Mouse (Mus musculus) spleen, adult 12 weeks (tissue): ENCODE data around the gene Rpgrip1.
"Not testable (repeated sequence)": the region's sequence is repeated elsewhere in the genome, so short reads cannot be mapped to it uniquely, and the experiment has no call there.

Experiments used
- DNase-seq: peaks from one replicate; pipeline ENCODE4 v3.0.0; 2022; ENCODE audit warnings: low spot score

The Rpgrip1 gene

DNA sequence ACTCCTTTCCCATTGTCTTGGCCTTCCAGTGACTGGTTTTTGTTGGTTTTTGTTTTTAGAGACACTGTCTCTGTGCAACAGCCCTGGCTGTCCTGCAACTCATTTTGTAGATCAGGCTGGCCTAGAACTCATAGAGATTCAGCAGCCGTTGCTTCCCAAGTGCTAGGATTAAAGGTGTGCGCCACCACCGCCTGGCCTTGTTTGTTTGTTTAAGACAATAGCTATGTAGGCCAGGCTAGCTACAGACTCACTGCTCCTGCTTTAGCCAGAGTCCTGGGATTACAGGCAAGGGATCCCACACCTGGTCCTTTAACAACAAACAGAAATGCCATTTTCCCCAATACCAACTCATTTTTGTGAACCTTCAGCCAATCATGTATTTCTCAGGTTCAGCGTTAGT is at the start of gene Rpgrip1:
TSS of gene Rpgrip1 (plus strand) at position 359 of the 400 bp plus-strand sequence.
- no peak for DNase-seq

DNA sequence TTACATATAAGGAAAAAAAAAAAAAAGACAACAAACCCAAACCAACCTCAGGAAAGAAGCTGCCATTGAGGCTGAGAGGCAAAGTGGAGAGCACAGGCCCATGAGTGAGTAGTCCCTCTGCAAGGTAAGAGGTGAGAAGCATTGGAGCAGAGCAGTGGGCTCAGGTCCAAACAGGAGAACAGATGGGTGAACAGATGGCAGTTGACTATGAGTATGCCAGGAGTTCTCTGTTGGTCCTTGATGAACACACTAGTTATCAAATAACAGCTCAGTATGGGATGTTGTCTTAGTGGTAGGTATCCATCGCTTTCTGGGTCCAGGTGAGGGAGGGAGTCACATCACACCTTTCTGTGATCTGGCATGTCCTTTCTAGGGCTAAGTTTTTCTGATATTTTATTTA is 49.7 kb upstream of the Rpgrip1 start:
- DNase-seq, result no peak

GRCm38 (mm10) chr14:52061798-52062197 is 48.7 kb upstream of the Rpgrip1 start:
- no peak for DNase-seq

- DNase-seq, result no peak
Observed at GRCm38 (mm10) chr14:52066135-52066534, 44.4 kb upstream of the Rpgrip1 start.

- DNase-seq, result no peak
Observed at GRCm38 (mm10) chr14:52071599-52072137, 38.8 kb upstream of the Rpgrip1 start.

GRCm38 (mm10) chr14:52083083-52083482 is 27.4 kb upstream of the Rpgrip1 start:
- no peak for DNase-seq

DNA sequence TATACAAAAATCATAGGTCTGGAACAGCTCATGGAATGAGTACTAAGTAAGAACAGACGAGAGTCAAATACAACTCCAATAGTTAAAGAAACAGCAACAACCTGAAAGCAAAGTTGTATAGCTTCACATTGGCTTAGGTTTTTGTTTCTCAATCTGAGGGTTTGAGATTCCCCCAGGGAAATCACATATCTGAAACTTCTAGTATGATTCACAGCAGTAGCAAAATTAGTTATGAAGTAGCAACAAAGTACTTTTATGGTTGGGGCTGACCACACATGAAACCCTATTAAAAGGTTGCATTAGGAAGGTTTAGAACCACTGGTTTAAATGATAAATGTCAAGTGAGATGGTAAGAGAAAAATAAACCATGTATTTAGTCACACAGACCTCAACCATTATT is 16.0 kb upstream of the Rpgrip1 start:
- DNase-seq, result no peak

DNA sequence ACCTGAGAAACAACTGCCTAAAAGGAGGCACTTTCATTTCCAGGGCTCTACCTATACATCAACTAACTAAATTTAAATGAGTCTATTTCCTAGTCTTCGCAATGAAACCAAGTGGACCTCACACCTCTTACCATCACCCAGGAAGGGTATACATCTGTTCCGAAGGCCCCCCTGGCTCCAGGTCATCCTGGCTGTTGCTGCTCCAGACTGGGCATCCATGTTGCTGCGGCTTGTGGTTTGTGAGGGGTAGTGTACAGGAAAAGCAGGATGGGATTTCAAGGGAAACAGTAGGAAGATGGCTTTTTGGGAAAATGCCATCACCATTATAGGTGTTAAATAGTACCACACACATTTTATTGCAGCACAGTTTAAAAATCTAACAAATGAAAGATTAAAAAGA is 13.3 kb upstream of the Rpgrip1 start:
- DNase-seq, result not testable (repeated sequence)

- not testable (repeated sequence) for DNase-seq
Observed at GRCm38 (mm10) chr14:52098387-52098786, 12.1 kb upstream of the Rpgrip1 start.

GRCm38 (mm10) chr14:52099563-52099962 is 10.9 kb upstream of the Rpgrip1 start:
- no peak for DNase-seq

GRCm38 (mm10) chr14:52100170-52100960 is 10.1 kb upstream of the Rpgrip1 start:
- no peak for DNase-seq

DNA sequence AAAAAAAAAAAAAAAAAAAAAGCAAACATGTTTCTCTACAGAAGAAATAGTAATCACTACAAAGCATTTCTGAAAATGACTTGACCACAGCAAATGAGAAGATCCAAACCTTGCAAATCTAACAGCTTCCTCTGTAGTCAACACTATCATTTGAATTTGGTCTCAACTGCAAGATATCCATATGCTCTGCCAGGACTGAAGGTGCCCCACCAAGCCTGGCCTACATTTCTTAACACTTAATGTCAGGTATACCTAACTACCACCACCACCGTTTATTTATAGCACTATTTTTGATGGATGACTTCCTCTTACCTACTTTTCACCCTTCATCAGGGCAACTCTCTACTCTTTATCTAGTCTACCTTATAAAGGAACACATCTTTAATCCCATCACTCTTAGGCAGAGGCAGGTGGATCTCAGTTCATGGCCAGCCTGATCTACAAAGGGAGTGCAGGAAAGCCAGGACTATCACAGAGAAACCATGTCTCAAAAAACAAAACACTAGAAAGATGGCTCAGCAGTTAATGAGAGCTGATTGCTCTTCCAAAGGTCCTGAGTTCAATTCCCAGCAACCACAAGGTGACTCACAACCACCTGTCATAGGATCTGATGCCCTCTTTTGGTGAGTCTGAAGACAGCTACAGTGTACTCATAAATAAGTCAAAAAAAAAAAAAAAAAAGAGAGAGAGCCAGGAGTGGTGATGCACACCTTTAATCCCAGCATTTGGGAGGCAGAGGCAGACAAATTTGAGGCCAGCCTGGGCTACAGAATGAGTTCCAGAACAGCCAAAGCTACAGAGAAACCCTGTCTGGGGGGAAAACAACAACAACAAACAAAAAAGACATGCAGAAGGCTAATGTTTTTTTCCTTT is 9.0 kb upstream of the Rpgrip1 start:
- no peak for DNase-seq

- DNase-seq, result no peak
Observed at GRCm38 (mm10) chr14:52103474-52103855, 7.0 kb upstream of the Rpgrip1 start.

- DNase-seq, result peak; percentile 99
Observed at GRCm38 (mm10) chr14:52103856-52104676, 6.4 kb upstream of the Rpgrip1 start, which contains the start of gene Hnrnpc. TSS of gene Hnrnpc (minus strand) at chr14:52104028.

DNA sequence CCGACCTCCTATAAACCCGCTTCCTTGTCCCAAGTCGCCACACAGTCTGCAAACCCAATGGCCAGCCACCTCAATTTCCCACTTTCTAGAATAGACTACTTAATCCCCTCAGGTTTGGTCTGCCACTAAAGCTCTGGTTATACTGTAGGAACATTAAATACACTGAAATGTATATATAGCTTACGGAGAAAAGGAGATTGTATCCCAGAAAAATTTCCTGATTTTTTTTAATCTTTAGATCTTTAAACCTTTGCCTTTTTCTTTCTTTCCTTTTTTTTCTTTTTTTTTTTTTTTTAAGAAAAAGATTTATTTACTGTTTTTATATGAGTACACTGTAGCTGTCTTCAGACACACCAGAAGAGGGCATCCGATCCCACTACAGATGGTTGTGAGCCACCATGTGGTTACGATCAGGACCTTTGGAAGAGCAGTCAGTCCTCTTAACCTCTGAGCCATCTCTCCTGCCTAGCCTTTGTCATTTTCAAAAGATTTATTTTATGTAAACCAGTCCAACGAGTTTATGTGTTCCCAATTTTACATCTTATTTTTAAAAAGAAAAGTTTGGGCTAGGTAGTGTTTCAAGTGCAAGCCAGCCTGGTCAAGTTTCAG is 5.7 kb upstream of the Rpgrip1 start:
- DNase-seq, result no peak

- DNase-seq, result no peak
Observed at GRCm38 (mm10) chr14:52105308-52105707, 5.2 kb upstream of the Rpgrip1 start.

GRCm38 (mm10) chr14:52106741-52107140 is 3.8 kb upstream of the Rpgrip1 start:
- DNase-seq, result no peak

- no peak for DNase-seq
Observed at GRCm38 (mm10) chr14:52108025-52108424, 2.5 kb upstream of the Rpgrip1 start.

DNA sequence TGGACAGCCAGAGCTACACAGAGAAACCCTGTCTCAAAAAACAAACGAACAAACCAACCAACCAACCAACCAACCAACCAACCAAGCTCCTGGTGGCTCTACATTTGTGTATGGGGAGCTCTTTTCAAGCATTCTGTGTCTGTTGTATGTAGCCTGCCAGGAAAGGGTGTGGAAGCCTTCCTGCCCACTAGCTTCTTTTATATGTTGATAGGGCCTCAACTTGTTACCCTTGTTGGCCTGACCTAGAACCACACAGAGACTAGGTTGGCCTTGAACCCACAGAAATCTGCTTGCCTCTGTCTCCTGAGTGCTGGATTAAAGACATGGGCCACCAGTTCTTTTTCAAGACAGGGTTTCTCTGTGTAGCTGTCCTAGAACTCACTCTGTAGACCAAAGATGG is 3.6 kb downstream of the Rpgrip1 start:
- DNase-seq, result no peak

GRCm38 (mm10) chr14:52117241-52117640 is 6.7 kb downstream of the Rpgrip1 start:
- DNase-seq, result no peak

DNA sequence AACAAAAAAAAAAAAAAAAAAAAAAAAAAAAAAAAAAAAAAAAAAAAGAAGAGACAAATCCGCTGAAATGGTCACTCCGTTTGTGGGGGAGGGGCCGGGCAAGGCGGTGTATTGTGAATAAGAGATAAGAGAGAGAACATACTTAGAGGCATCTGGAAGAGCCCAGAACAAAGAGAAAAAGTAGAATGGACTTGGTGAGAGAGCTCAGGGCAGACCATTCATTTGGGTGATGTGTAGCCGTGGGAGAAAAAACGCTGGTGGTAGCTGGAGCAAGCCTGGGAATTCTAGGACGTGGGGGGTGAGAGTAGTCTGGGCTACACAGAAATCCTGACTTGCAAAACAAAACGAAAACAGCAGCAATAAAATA is 7.9 kb downstream of the Rpgrip1 start:
- DNase-seq, result no peak
